Mouse (Mus musculus) embryo, embryonic 11 days (tissue): Measurements from ENCODE around the gene C7.
"Not testable (repeated sequence)": the region's sequence is repeated elsewhere in the genome, so short reads cannot be mapped to it uniquely, and the experiment has no call there.

Source experiments
- DNase-seq: peaks from one replicate; pipeline ENCODE4 v3.0.0-alpha.2; 2015

The C7 gene

GRCm38 (mm10) chr15:5063635-5064034 lies at the start of gene C7:
Gene C7 (minus strand): TSS chr15:5063740.
- peak; percentile 41 for DNase-seq

- DNase-seq: no peak
Observed at GRCm38 (mm10) chr15:5112651-5113050, 49.1 kb upstream of the C7 start.

- DNase-seq: no peak
Observed at GRCm38 (mm10) chr15:5108655-5109040, 45.1 kb upstream of the C7 start.

DNA sequence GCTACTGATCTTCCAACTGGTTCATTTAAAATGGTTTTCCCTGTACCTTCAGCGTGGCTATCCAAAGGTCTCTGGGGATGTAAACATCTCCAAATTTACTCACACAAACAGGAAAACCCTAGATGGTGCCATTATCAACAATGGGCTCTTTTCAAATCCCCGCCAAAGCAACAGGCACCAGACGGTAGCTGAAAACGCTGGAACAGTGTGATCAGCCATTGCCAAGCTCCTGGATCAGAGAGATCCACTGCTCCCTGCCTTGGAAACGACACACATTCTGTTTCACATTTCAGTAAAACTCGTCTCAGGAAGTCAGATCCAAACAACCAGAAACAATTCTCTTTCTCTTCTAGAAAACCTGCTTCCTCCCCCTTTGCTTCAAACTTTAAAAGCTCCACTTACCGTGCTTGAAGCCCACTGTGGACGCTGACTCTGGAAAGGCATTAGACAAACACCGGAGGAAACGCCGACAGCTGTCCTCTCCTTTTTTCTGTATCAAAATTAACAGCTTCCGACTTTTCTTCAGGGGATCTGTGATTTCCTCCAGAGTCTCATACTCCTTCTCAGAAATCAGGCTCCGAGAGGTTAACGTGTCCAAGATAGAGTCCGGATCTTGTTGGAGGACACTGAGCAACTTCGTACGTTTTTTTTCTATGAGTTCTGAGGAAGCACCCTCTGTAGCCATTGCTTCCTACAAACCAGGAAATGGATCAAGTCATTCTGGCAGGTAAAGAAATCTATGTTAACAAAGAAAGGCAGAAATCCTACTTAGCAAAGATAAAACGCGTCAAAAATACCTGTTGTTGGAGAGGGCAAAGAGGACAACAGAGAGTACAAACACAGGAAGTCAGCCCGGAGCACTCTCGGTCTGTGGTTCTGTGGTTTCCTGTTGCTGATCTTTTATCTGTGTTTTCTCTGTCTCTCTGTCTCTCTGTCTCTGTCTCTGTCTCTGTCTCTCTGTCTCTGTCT lies 44.4 kb upstream of the C7 start, which contains the start of gene Card6:
Gene Card6 (minus strand): TSS at position 854 of the 969 bp plus-strand sequence.
- no peak for DNase-seq

GRCm38 (mm10) chr15:5106293-5106692 lies 42.8 kb upstream of the C7 start:
- DNase-seq: peak; percentile 25

GRCm38 (mm10) chr15:5105891-5106290 lies 42.4 kb upstream of the C7 start:
- DNase-seq: no peak

- DNase-seq: no peak
Observed at GRCm38 (mm10) chr15:5102312-5102711, 38.8 kb upstream of the C7 start.

DNA sequence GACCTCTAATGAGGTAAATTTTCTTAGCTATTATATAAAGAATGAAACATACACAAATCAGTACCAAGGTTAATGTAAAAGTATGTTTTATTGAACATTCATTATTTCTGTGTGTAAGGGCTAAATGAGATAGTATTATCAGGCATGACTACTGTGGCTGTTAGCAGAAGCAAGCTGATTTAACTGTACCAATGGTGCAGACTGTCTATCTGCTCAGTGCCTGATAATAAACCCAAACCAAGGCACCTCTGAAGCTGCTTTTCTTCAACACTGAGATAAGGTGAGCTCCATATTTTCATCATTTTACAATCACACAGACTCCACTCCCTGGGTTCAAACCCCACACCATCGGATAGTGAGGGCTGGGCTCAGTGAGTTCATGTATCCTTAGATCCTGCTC lies 33.8 kb upstream of the C7 start:
- DNase-seq: no peak

DNA sequence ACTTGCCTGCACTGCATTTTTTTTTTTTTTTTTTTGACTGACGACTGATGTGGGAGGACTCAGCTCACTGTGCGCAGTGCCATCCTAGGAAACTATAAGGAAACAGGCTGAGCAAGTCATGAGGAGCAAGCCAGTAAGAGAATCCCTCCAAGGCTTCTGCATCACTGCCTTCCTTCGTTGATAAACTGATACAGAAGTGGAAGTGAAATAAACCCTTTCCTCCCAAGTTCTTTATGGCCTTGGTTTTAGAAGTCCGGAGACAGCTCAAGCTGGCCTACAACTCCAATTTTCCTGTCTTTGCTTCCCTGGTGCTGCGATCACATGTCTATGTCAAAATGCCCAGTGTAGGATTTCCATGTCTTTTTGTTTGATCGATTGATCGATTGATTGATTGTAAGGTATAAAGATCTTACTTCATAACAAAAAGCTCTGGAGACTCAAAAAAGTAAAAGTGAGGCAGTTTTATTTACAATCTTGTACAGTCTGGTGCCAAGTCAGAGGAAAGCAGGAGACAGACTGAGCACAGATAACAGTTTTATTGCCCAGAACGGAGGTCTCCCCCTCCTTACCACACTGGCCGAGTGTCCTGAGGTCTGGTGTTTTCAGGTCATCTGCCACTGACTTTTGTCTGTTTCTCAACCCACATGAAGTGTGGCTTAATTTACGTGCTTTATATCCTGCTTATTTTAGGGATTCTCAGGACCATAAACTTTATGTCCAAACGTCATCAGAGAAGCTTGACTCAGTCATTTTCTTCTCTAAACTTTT lies 32.2 kb upstream of the C7 start:
- no peak for DNase-seq

- no peak for DNase-seq
Observed at GRCm38 (mm10) chr15:5090131-5090530, 26.6 kb upstream of the C7 start.

DNA sequence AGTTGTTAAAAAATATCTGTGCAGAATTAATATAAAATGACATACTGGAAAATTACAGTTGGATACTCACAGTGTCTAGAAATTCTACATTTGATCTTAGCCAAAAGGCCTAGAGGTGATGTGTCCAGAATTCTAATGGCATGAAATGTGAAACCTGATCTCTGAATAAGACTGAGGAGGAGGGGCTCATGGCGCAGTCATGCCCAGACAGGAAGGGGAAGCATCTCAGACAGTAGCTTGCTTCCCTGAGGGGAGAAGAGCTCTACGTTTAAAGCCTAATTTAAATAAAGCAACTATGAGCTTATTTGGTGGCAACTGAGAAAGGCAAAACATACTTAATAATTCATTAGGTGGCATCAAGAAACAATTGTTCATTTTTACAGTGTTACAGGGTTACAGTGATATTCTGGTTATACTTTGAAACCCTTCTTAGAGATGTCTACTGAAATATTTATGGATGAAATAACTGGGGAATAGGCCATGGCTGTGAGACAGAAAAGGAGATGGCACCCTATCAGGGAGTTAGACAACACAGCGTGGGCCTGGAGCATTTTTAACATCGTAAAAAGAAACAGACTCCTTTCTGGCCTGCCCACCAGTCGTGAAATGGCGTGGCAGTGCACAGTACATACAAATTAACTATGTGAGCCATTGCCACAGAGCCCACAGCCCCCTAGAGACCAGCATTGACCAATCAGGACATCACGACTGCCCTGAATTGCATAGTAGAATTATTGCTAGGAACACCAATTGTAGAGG lies 25.5 kb upstream of the C7 start:
- DNase-seq: peak; percentile 31

GRCm38 (mm10) chr15:5086162-5086561 lies 22.6 kb upstream of the C7 start:
- DNase-seq: peak; percentile 48

DNA sequence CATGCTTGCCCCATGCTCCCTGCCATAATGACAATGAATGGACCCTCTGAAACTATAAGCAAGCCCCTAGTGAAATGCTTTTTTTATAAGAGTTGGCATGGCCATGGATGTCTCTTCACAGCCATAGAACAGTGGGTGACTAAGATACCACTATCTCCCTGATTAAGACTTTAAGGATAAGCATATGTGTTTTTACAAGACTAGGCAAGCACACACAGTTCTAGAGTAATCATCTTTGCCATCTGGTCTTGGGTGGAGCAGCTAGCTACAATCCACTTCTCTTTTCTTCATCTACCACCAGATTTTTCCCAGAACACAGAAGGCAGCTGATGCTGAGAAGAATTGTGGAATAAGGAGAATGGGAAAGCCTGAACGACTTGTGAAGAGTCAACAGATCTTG lies 17.7 kb upstream of the C7 start:
- DNase-seq: no peak

DNA sequence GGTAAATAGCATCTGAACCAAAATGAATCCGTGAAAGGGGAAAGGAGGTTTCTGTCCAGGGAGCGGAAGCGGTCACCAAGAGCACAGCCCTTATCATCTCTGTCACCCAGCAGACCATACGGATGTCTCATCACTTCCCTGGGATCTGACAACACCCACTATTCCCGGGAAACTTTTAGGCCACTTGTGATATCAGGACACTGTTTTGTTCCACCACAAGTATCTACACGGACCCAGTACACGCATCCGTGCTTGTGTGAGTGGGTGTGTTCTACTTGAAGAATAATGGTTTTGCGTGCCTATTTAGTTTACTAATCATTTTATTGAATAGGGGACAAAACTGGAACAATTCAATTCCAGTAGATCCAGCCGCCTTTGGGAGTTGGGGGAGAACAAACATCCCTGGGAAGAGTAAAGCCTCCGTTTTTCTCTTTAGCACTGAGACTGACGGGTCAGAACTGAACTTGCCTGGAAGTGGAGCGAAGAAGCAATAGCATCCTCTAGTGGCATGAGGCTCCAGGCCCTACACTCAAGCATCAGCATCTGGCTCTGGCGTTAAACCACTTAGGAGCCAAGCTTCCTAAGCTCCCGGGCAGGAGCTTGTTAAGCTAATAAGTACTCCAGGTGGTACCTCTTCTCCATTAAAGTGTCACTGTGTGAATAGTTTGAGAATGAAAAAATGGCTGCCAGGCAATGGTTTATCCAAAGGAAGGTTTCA lies 5.4 kb upstream of the C7 start:
- DNase-seq: peak; percentile 68

DNA sequence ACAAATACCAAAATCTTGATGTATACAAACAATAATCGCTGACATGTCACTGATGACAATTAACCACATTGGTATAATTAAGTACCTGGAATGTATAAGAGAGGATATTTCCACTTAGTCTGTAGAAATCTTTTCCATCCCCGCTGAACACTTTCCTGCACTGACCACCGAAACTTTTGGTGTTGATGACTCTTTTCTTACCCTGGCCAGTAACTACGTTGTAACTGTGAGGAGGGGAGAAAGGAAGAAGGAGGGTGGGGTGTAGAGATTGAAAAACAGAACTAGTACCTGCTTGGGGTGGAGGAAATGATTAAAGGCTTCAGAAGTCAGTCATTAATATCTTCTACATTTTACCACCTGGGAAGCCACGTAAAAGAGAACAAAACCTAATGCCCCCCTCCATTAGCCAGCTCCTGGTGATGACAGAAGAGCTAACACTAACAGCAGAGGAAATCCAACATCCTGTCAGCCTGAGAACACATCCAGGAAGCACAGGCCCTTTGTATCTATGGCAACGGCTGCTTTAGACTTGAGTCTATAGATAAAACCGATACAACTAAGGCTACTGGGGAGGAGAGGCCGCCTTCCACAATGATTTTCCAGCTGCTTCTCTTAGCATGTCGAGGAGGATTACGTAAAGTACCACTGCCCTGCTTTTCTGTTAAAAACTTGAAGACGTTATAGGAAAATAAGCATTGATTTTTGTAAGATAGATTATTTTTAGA lies 17.8 kb downstream of the C7 start:
- DNase-seq: peak; percentile 48

GRCm38 (mm10) chr15:5029256-5029655 lies 34.3 kb downstream of the C7 start:
- no peak for DNase-seq

- not testable (repeated sequence) for DNase-seq
Observed at GRCm38 (mm10) chr15:5023479-5024265, 39.9 kb downstream of the C7 start.

GRCm38 (mm10) chr15:5009644-5010107 lies 53.9 kb downstream of the C7 start:
- peak; percentile 17 for DNase-seq

GRCm38 (mm10) chr15:5003503-5004196 lies 59.9 kb downstream of the C7 start:
- DNase-seq: no peak

DNA sequence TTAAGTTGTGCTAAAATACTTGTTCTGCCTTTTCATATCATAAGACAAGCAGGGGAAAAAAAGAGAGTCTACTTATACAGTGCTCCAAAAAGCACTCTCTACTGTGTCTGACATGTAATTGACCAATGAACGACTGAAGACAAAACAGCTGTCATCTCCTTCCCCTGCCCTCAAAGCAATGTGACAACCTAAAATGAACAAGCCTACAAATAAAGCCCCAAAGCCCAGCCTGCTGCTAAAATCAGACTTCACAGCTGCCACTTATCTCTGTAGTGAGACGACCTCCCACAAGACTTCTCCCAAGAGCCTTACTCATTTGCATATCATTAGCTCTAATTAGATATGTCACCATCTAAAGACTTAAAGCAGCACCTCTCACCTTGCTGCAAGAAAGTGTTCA lies 60.6 kb downstream of the C7 start:
- no peak for DNase-seq
